23 mouse cellular contexts compared by ENCODE assay signal in genomic region chr16:76415407-76416059, GRCm38 (mm10). TPM values are rescaled to one million over a fixed set of nuclear protein-coding genes. Genes with fewer than 3 reads are reported as not detected.
DNase-seq lines count a peak whose midpoint lies in the region; ATAC-seq lines count a peak whose summit lies in the region.
"Had no signal": no experiment of that assay in that cellular context is flagged by ENCODE, and none has a peak within 500 bp of the region (broad histone marks: within the 10 kb centered on the region; RNA-seq: fewer than 3 reads in every experiment).

No protein-coding gene starts in this region.

- ATAC-seq in intestine, embryonic 14.5 days (replicated peaks; ENCODE audit: low FRiP score, low TSS enrichment, low read depth): peak; percentile 92
- ATAC-seq in intestine, embryonic 16.5 days: peak; percentile 96
- ATAC-seq in erythroid progenitor cell, adult 5-6 weeks (replicated peaks; ENCODE audit: low FRiP score, poor library complexity, severe bottlenecking): no peak
- no peak for ATAC-seq in kidney, embryonic 14.5 days (ENCODE audit: low FRiP score, low TSS enrichment)
- ATAC-seq: forebrain, embryonic 13.5 days; forebrain, embryonic 15.5 days; forebrain, postnatal 0 days had no signal

- H3K4me2 ChIP-seq in intestine, embryonic 14.5 days (ENCODE audit: low read length): no peak overlapping the region
- no peak overlapping the region for H3K4me2 ChIP-seq in intestine, embryonic 16.5 days (ENCODE audit: low read depth, low read length)
- no peak overlapping the region for H3K4me2 ChIP-seq in kidney, embryonic 14.5 days (replicated peaks; ENCODE audit: low read depth, low read length)
- H3K4me2 ChIP-seq: embryonic facial prominence, embryonic 13.5 days; embryonic facial prominence, embryonic 15.5 days; forebrain, embryonic 13.5 days; forebrain, embryonic 15.5 days had no signal

- no peak overlapping the region for H3K9ac ChIP-seq in intestine, embryonic 14.5 days (ENCODE audit: low read length)
- no peak overlapping the region for H3K9ac ChIP-seq in intestine, embryonic 16.5 days (ENCODE audit: low read depth, low read length)
- no peak overlapping the region for H3K9ac ChIP-seq in kidney, embryonic 14.5 days (ENCODE audit: low read depth, low read length)
- H3K9ac ChIP-seq: embryonic facial prominence, embryonic 13.5 days; embryonic facial prominence, embryonic 15.5 days; forebrain, embryonic 13.5 days; forebrain, embryonic 15.5 days; forebrain, postnatal 0 days had no signal

- no peaks in the 10 kb centered on the region for H3K36me3 ChIP-seq in intestine, embryonic 14.5 days (ENCODE audit: control insufficient read depth, insufficient read depth, low read length)
- no peaks in the 10 kb centered on the region for H3K36me3 ChIP-seq in intestine, embryonic 16.5 days (ENCODE audit: control insufficient read depth, insufficient read depth, low read length)
- H3K36me3 ChIP-seq in kidney, embryonic 14.5 days (ENCODE audit: control insufficient read depth, insufficient read depth, low read length): no peaks in the 10 kb centered on the region
- H3K36me3 ChIP-seq: embryonic facial prominence, embryonic 13.5 days; embryonic facial prominence, embryonic 15.5 days; forebrain, embryonic 15.5 days had no signal

- 0 out of 2 replicates have a peak, but pooled peaks cover 3% of the 10 kb centered on the region for H3K4me1 ChIP-seq in intestine, embryonic 14.5 days (replicated peaks; ENCODE audit: control insufficient read depth, insufficient read depth, low read length)
- H3K4me1 ChIP-seq in intestine, embryonic 16.5 days (ENCODE audit: control insufficient read depth, insufficient read depth, low read length): 0 out of 2 replicates have a peak, but pooled peaks cover 3% of the 10 kb centered on the region
- no peaks in the 10 kb centered on the region for H3K4me1 ChIP-seq in kidney, embryonic 14.5 days (ENCODE audit: control insufficient read depth, insufficient read depth, low read length)
- H3K4me1 ChIP-seq: embryonic facial prominence, embryonic 13.5 days; embryonic facial prominence, embryonic 15.5 days; forebrain, embryonic 13.5 days; forebrain, embryonic 15.5 days had no signal

- no peak overlapping the region for H3K4me3 ChIP-seq in intestine, embryonic 14.5 days (ENCODE audit: low read depth, low read length)
- no peak overlapping the region for H3K4me3 ChIP-seq in intestine, embryonic 16.5 days (ENCODE audit: low read length)
- no peak overlapping the region for H3K4me3 ChIP-seq in kidney, embryonic 14.5 days (ENCODE audit: low read length)
- H3K4me3 ChIP-seq: embryonic facial prominence, embryonic 13.5 days; embryonic facial prominence, embryonic 15.5 days; erythroblast, embryonic 14.5 days; forebrain, embryonic 13.5 days; forebrain, embryonic 15.5 days had no signal

- H3K27me3 ChIP-seq in intestine, embryonic 14.5 days (replicated peaks; ENCODE audit: control insufficient read depth, insufficient read depth, low read length): no peaks in the 10 kb centered on the region
- no peaks in the 10 kb centered on the region for H3K27me3 ChIP-seq in intestine, embryonic 16.5 days (replicated peaks; ENCODE audit: control insufficient read depth, insufficient read depth, low read length)
- H3K27me3 ChIP-seq in kidney, embryonic 14.5 days (ENCODE audit: control insufficient read depth, insufficient read depth, low read length): no peaks in the 10 kb centered on the region
- H3K27me3 ChIP-seq: embryonic facial prominence, embryonic 13.5 days; embryonic facial prominence, embryonic 15.5 days; forebrain, embryonic 13.5 days; forebrain, embryonic 15.5 days had no signal

- no peaks in the 10 kb centered on the region for H3K9me3 ChIP-seq in intestine, embryonic 14.5 days (ENCODE audit: control insufficient read depth, low read length)
- no peaks in the 10 kb centered on the region for H3K9me3 ChIP-seq in intestine, embryonic 16.5 days (ENCODE audit: control insufficient read depth, low read length)
- no peaks in the 10 kb centered on the region for H3K9me3 ChIP-seq in kidney, embryonic 14.5 days (ENCODE audit: control insufficient read depth, low read length)
- H3K9me3 ChIP-seq: embryonic facial prominence, embryonic 13.5 days; embryonic facial prominence, embryonic 15.5 days; forebrain, embryonic 13.5 days; forebrain, embryonic 15.5 days had no signal

- WGBS in intestine, embryonic 14.5 days: 63% methylated on average over 9 of the region's 9 CpGs
- 60% methylated on average over 9 of the region's 9 CpGs for WGBS in intestine, embryonic 16.5 days
- WGBS in large intestine, adult 2 months: 30% methylated on average over 9 of the region's 9 CpGs
- WGBS in kidney, embryonic 14.5 days: 69% methylated on average over 9 of the region's 9 CpGs

- DNase-seq in forelimb bud, embryonic 11.5 days (ENCODE audit: low read depth, low spot score): peak; percentile 17
- no peak for DNase-seq in intestine, embryonic 14.5 days (ENCODE audit: low spot score)
- peak; percentile 88 for DNase-seq in large intestine, adult 2 months (ENCODE audit: low read depth, low spot score)
- no peak for DNase-seq in right cerebral cortex, postnatal 10 days (ENCODE audit: low spot score in 2 of 2)
- DNase-seq in embryo, embryonic 10 days (ENCODE audit: low spot score): no peak
- DNase-seq: adrenal gland, adult 8-10 months; adrenal gland, postnatal 14 days; adrenal gland, postnatal 36 days; cerebellum, adult 11-12 months; cerebellum, adult 2 months; cerebellum, adult 9-10 months; cerebellum, postnatal 10 days; cerebellum, postnatal 25 days; embryo, embryonic 11 days; forebrain, postnatal 0 days had no signal

- H3K27ac ChIP-seq in intestine, embryonic 14.5 days (ENCODE audit: low read depth): no peak overlapping the region
- no peak overlapping the region for H3K27ac ChIP-seq in intestine, embryonic 16.5 days (ENCODE audit: low read length)
- H3K27ac ChIP-seq in kidney, embryonic 14.5 days (ENCODE audit: low read depth, low read length): no peak overlapping the region
- H3K27ac ChIP-seq: embryonic facial prominence, embryonic 13.5 days; embryonic facial prominence, embryonic 15.5 days; forebrain, embryonic 13.5 days; forebrain, embryonic 15.5 days had no signal

RNA-seq across cellular contexts. Expression of gene Nrip1, which starts 41.9 kb away (rescaled TPM):
- 37.1 and 40.3 TPM in 2 replicates for polyA plus RNA-seq in intestine, embryonic 14.5 days (2014; fragmentation: Nextera tagmentation; extraction: Ambion mirVana)
- polyA plus RNA-seq in intestine, embryonic 16.5 days (2015; fragmentation: Nextera tagmentation; extraction: Ambion mirVana): 31.2 and 35.5 TPM in 2 replicates
- polyA plus RNA-seq in large intestine, adult 2 months (2012; rRNA removed): 4.3 and 13.8 TPM in 2 replicates
- 72.1 and 83.4 TPM in 2 replicates for total RNA-seq in erythroid progenitor cell, adult 5-6 weeks (2015; ENCODE audit: low replicate concordance)
- total RNA-seq in erythroid progenitor cell, adult 5-6 weeks (2017; ENCODE audit: low replicate concordance): 62.9 and 99.2 TPM in 2 replicates
- polyA plus RNA-seq in kidney, embryonic 14.5 days (2014; fragmentation: Nextera tagmentation; extraction: Ambion mirVana): 36.9 and 56.8 TPM in 2 replicates

Comparison
In these comparisons a context has a peak if more than half of its experiments do, and no peak if none do; other contexts are left out.
1. DNase-seq: peak in forelimb bud, embryonic 11.5 days (single experiment) and large intestine, adult 2 months (single experiment); none in intestine, embryonic 14.5 days (single experiment), right cerebral cortex, postnatal 10 days (0 of 2) and embryo, embryonic 10 days (single experiment).
2. ATAC-seq: peak in intestine, embryonic 14.5 days (single experiment) and intestine, embryonic 16.5 days (single experiment); none in erythroid progenitor cell, adult 5-6 weeks (single experiment) and kidney, embryonic 14.5 days (single experiment).